Mouse (Mus musculus): ENCODE results near the gene Rrp1. TPM values are rescaled to one million over a fixed set of nuclear protein-coding genes. Genes with fewer than 3 reads are reported as not detected.

Rrp1 gene
- polyA plus RNA-seq, 1 experiment: 139 TPM

- H3K4me1 ChIP-seq (ENCODE audit: control insufficient read depth, insufficient read depth, low read length): peaks cover 5% of the 10 kb centered on the region
- TF ChIP-seq POLR2A (IDR thresholded peaks at IDR 0.05; ENCODE audit: low read depth, low read length) (no peak), CTCF (IDR thresholded peaks at IDR 0.05; ENCODE audit: borderline replicate concordance, insufficient read depth, low read length) (no peak)
Observed at GRCm38 (mm10) chr10:78409035-78409788, 3.6 kb downstream of the Rrp1 start.

GRCm38 (mm10) chr10:78407132-78407531 lies 5.7 kb downstream of the Rrp1 start:
- H3K27ac ChIP-seq (ENCODE audit: insufficient read depth, low read length): no peak overlapping the region
- no peak overlapping the region for H3K4me3 ChIP-seq (ENCODE audit: insufficient read depth, low read length)
- no peak for TF ChIP-seq POLR2A (IDR thresholded peaks at IDR 0.05; ENCODE audit: low read depth, low read length)
- TF ChIP-seq CTCF (IDR thresholded peaks at IDR 0.05; ENCODE audit: borderline replicate concordance, insufficient read depth, low read length): no peak
- peaks cover 5% of the 10 kb centered on the region for H3K4me1 ChIP-seq (ENCODE audit: control insufficient read depth, insufficient read depth, low read length)

More at GRCm38 (mm10) chr10:78409035-78409788, 3.6 kb downstream of the Rrp1 start:
- Histone ChIP-seq H3K27ac (ENCODE audit: insufficient read depth, low read length) (peak overlapping the region; percentile 38), H3K4me3 (ENCODE audit: insufficient read depth, low read length) (no peak overlapping the region)

- Histone ChIP-seq H3K27ac (ENCODE audit: insufficient read depth, low read length) (no peak overlapping the region), H3K4me3 (ENCODE audit: insufficient read depth, low read length) (no peak overlapping the region), H3K4me1 (ENCODE audit: control insufficient read depth, insufficient read depth, low read length) (peaks cover 5% of the 10 kb centered on the region)
- TF ChIP-seq POLR2A (IDR thresholded peaks at IDR 0.05; ENCODE audit: low read depth, low read length): no peak
- TF ChIP-seq CTCF (IDR thresholded peaks at IDR 0.05; ENCODE audit: borderline replicate concordance, insufficient read depth, low read length): no peak
Observed at GRCm38 (mm10) chr10:78406152-78406551, 6.7 kb downstream of the Rrp1 start.

- Histone ChIP-seq H3K27ac (ENCODE audit: insufficient read depth, low read length) (no peak overlapping the region), H3K4me1 (ENCODE audit: control insufficient read depth, insufficient read depth, low read length) (no peaks in the 10 kb centered on the region), H3K4me3 (ENCODE audit: insufficient read depth, low read length) (no peak overlapping the region)
- TF ChIP-seq POLR2A (IDR thresholded peaks at IDR 0.05; ENCODE audit: low read depth, low read length) (no peak), CTCF (IDR thresholded peaks at IDR 0.05; ENCODE audit: borderline replicate concordance, insufficient read depth, low read length) (no peak)
Observed at GRCm38 (mm10) chr10:78402301-78402922, 10.4 kb downstream of the Rrp1 start.

- H3K4me3 ChIP-seq (ENCODE audit: insufficient read depth, low read length): no peak overlapping the region
- 0 out of 2 replicates have a peak, but pooled peaks cover 2% of the 10 kb centered on the region for H3K4me1 ChIP-seq (ENCODE audit: control insufficient read depth, insufficient read depth, low read length)
- no peak for TF ChIP-seq CTCF (IDR thresholded peaks at IDR 0.05; ENCODE audit: borderline replicate concordance, insufficient read depth, low read length)
- TF ChIP-seq POLR2A (IDR thresholded peaks at IDR 0.05; ENCODE audit: low read depth, low read length): no peak
- no peak overlapping the region for H3K27ac ChIP-seq (ENCODE audit: insufficient read depth, low read length)
Observed at GRCm38 (mm10) chr10:78401127-78401526, 11.7 kb downstream of the Rrp1 start.

DNA sequence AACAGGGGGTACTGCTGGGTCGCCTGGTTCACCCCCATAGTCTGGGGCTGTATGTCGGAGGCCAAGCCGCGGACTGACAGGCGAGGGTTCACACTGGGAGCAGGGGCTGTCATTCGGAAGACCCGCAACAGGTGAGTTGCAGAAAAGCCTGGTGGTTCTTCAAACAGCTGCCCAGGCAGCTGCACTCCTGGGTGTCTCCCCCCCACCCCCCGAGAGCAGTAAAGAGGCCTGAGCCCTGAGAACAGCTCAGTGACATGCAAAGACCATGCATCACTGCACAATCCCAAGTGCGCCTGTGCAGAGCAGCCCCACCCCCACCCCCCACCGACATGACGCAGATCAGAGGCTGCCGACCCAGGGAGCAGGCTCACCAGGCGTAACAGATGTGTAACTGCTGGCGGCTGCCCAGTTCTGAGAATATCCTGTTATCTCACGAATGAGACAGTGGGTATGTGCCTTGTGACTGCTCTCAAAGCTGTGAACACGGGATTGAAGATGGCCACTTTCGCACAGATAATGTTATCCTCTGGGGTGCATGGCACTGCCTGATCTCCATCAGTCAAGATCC lies 13.7 kb downstream of the Rrp1 start:
- 0 out of 2 replicates have a peak, but pooled peaks cover 2% of the 10 kb centered on the region for H3K4me1 ChIP-seq (ENCODE audit: control insufficient read depth, insufficient read depth, low read length)
- TF ChIP-seq CTCF (IDR thresholded peaks at IDR 0.05; ENCODE audit: borderline replicate concordance, insufficient read depth, low read length): no peak
- TF ChIP-seq POLR2A (IDR thresholded peaks at IDR 0.05; ENCODE audit: low read depth, low read length): no peak
- H3K27ac ChIP-seq (ENCODE audit: insufficient read depth, low read length): no peak overlapping the region
- H3K4me3 ChIP-seq (ENCODE audit: insufficient read depth, low read length): no peak overlapping the region

- 0 out of 2 replicates have a peak, but pooled peaks cover 2% of the 10 kb centered on the region for H3K4me1 ChIP-seq (ENCODE audit: control insufficient read depth, insufficient read depth, low read length)
- TF ChIP-seq CTCF (IDR thresholded peaks at IDR 0.05; ENCODE audit: borderline replicate concordance, insufficient read depth, low read length) (no peak), POLR2A (IDR thresholded peaks at IDR 0.05; ENCODE audit: low read depth, low read length) (no peak)
- no peak overlapping the region for H3K27ac ChIP-seq (ENCODE audit: insufficient read depth, low read length)
- H3K4me3 ChIP-seq (ENCODE audit: insufficient read depth, low read length): no peak overlapping the region
Observed at GRCm38 (mm10) chr10:78396625-78396885, 16.3 kb downstream of the Rrp1 start.

DNA sequence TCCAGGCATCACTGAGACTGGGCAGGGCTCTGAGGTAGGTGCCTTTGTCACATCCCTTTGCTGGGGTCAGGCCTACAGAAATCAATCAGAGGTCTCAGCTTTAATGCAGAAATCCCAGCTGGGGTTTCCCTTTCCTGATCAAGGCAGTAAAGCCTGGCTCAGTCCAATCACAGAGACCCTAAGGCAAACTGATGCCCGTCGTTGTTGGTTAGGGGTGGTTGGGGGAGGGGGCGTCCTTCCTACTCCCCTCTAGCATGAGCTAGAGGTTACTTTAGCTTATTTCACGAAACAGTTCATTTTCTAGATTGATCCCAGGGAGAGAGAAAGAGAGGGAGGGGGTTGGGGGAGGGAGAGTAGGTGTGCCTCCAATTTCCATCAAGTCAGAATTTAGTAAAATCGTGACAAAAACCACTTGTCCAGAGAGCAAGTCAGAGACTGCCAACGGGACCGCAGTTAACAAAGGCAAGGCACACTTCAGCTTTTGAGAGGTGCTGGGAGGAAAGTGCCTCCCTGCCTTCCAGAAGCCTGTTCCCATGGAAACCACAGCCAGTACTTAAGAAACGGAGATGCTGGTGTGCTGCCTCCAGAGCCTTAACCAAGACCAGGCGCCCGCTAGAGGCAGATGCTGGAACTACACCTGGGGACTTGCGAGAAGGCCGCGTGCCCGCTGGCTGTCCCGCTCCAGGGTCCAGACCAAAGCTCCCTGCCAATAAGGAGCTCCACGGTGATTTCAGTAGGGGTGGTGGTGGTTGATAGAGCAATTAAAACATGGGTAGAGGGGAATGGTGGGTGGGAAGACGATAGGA lies 16.8 kb downstream of the Rrp1 start:
- TF ChIP-seq CTCF (IDR thresholded peaks at IDR 0.05; ENCODE audit: borderline replicate concordance, insufficient read depth, low read length): peak; percentile 61
- TF ChIP-seq POLR2A (IDR thresholded peaks at IDR 0.05; ENCODE audit: low read depth, low read length): no peak
- 0 out of 2 replicates have a peak, but pooled peaks cover 2% of the 10 kb centered on the region for H3K4me1 ChIP-seq (ENCODE audit: control insufficient read depth, insufficient read depth, low read length)
- H3K27ac ChIP-seq (ENCODE audit: insufficient read depth, low read length): no peak overlapping the region
- H3K4me3 ChIP-seq (ENCODE audit: insufficient read depth, low read length): no peak overlapping the region

GRCm38 (mm10) chr10:78395377-78395776 lies 17.5 kb downstream of the Rrp1 start:
- Histone ChIP-seq H3K4me1 (ENCODE audit: control insufficient read depth, insufficient read depth, low read length) (0 out of 2 replicates have a peak, but pooled peaks cover 2% of the 10 kb centered on the region), H3K27ac (ENCODE audit: insufficient read depth, low read length) (no peak overlapping the region), H3K4me3 (ENCODE audit: insufficient read depth, low read length) (no peak overlapping the region)
- no peak for TF ChIP-seq POLR2A (IDR thresholded peaks at IDR 0.05; ENCODE audit: low read depth, low read length)
- no peak for TF ChIP-seq CTCF (IDR thresholded peaks at IDR 0.05; ENCODE audit: borderline replicate concordance, insufficient read depth, low read length)

Data from embryonic fibroblast, embryonic 13.5 days (primary cell).